Mouse (Mus musculus) CD8-positive naive resting alpha-beta T cell, adult 57 days (primary cell): ENCODE measurements around the gene Kat2a. TPM values are rescaled to one million over a fixed set of nuclear protein-coding genes. Genes with fewer than 3 reads are reported as not detected.

Source experiments
- total RNA-seq: library from RNA; stranded (reverse); gene quantifications from one replicate; pipeline ENCODE4 v1.2.4, GENCODE M21; 2023

Gene Kat2a
- 41.9 TPM for total RNA-seq

GRCm38 (mm10) chr11:100711783-100712615, at the start of gene Kat2a:
TSS of gene Kat2a (minus strand) at chr11:100712465.

DNA sequence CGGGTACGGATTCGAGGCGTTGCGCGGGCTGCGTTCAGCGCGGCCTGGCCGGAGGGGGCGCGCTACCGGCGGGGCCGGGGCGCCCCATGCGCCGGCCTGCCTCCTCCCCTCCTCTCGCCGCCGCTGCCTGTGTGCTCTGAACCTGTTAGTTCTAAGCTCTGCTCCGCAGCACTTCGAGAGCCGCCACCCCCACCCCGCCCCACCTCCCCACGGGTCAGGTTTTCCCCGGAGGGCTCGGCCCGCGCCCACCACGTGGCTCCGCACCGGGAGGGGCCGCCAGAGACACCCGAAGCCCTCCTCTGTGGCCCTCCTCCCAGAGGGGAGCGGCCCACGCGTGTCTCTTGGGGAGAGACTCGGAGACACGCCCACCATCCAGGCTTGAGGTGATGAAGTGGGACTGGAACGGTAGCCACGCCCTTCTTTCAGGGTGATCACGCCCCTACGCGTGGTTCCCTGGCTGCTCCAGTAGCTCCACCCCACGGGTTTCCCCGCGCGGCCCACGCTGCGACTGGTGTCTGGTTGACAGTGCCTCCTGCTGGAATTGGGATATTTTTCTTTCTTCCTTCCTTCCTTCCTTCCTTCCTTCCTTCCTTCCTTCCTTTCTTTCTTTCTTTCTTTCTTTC, 47.5 kb upstream of the Kat2a start, which contains the start of gene Kcnh4:
Gene Kcnh4, minus strand, starts transcription at position 332 of the 623 bp plus-strand sequence.

DNA sequence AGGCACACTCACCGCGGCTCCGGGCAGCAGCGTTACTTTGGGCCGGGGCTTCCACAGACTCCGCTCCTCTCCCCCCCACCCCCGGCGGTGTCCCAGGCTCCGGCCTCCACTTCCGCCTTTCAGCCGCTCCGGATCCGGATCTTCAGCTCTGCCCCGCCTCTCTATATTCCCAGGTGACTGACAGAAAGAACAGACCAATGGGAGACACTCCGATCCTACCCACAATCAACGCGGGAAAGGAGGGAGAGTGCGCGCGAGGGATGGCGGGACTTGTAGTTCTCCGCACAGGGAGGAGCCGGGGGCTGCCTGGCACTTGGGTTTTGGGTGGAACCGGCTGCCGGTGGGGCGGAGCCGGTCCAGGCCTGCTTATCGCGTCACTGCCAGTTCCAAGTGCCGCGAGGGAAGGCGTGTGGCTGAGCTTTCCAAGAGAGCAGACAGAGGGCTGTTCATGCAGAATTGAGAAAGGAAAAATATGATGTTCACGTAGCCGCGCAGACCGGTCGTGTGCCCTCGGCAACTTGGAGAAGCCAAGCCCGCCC, 25.9 kb upstream of the Kat2a start, which contains the start of gene Rab5c:
Gene Rab5c, minus strand, starts transcription at position 150 of the 539 bp plus-strand sequence.

DNA sequence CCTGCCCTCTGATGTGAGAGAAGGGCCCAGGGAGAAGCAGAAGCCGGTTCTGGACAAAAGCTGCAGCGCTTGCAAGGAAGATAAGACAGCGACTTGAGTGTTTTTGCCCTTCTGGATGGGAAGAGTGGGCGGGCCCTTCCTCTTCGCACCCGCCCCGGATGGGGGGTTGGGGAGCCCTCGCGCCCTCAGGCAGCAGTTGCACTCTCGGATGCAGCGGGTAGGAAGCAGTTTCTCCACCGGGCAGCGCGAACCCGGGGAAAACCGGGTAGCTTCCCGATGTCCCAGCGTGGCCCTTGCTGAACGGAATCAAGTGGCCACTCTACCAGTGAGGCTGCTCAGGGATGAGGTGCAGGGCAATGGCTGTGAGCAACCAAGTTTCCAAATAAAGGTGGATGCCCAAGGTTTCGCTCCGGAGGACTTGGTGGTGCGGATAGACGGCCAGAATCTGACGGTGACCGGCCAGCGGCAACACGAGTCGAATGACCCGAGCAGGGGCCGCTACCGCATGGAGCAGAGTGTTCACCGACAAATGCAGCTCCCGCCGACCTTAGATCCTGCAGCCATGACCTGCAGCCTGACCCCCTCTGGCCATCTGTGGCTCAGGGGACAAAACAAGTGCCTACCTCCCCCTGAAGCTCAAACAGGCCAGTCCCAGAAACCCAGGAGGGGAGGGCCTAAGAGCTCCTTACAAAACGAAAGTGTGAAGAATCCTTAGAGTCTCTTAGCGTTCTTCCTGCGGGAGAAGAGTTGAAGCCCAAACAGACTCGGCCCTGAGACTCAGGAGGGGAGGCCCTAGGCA, 1.7 kb upstream of the Kat2a start, which contains the start of gene Hspb9:
Gene Hspb9, plus strand, starts transcription at position 116 of the 799 bp plus-strand sequence.

DNA sequence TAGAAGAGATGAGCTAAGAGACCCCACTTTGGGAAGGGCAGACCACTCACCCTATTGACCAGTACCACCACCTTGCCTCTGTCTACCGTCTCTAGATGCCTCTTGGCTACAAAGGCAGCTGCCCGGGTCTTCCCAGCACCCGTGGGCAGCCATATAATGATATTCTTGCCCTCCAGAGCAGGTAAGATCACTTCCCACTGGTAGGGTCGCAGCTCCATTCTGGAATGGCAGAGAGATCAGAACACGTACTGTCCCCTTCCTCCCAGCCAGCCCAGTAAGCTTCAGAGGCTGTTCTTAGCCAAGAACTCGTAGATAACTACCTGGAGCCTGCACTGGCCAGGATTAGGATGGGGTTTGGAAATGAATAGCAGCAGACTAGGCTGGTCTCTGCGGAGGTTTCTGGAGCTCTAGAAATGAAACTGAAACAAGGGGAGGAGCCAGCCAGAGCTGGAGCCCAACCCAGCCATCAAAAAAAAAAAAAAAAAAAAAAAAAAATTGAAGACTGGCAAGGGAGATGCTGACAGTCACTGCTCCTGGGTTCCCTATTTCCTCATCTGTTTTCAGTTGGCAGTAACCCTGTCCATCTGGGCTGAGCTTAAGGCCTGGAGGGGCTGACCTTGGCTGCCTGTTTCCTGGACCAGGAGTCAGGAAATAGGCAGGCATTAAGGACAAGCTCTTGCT, 8.3 kb downstream of the Kat2a start, which contains the start of gene Dhx58:
Gene Dhx58, minus strand, starts transcription at position 421 of the 681 bp plus-strand sequence.

DNA sequence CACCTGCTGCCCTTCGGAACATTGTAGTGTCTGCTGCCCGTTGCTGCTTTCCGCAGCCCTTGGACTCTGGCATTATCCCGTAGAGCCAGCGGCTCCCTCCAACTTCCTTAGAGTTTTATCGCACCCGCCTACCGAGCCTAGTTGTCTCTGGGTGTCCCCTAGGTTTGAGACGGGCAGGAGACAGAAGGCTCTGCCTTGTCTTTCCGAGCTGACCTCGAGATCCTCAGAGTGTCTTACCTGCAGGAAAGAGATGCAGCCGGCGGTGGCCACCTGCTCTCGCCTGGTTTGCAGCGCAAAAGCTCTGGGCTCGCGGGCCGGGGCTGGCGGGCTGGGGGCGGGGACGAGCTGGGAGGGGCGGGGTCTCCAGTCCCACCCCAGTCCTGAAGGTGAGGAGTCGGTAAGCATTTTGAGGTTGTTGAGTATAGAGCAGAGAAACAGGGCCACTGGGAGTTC, 20.1 kb downstream of the Kat2a start, which contains the start of gene Zfp385c:
Gene Zfp385c, minus strand, starts transcription at position 292 of the 453 bp plus-strand sequence.

Other genes starting within 250 kb of the Kat2a start
- gene Klhl11, start 239.7 kb downstream of the Kat2a start, total RNA-seq: 19.3 TPM
- 136 TPM for gene Acly, start 184.5 kb downstream of the Kat2a start, total RNA-seq
- gene Ttc25, start 166.9 kb downstream of the Kat2a start, total RNA-seq: not detected
- gene Cnp, start 137.6 kb downstream of the Kat2a start, total RNA-seq: 133 TPM
- gene Nkiras2, start 93.2 kb downstream of the Kat2a start, total RNA-seq: 14.1 TPM
- 388 TPM for gene Dnajc7, start 92.3 kb downstream of the Kat2a start, total RNA-seq
- gene Zfp385c, start 20.0 kb downstream of the Kat2a start, total RNA-seq: not detected
- 10.6 TPM for gene Dhx58, start 8.2 kb downstream of the Kat2a start, total RNA-seq
- gene Hspb9, start 1.4 kb upstream of the Kat2a start, total RNA-seq: not detected
- 121 TPM for gene Rab5c, start 25.8 kb upstream of the Kat2a start, total RNA-seq
- 0.58 TPM for gene Kcnh4, start 47.5 kb upstream of the Kat2a start, total RNA-seq
- not detected for gene Hcrt, start 50.5 kb upstream of the Kat2a start, total RNA-seq
- 7.3 TPM for gene Ghdc, start 58.5 kb upstream of the Kat2a start, total RNA-seq
- gene Stat5b, start 138.3 kb upstream of the Kat2a start, total RNA-seq: 133 TPM
- gene Stat5a, start 146.9 kb upstream of the Kat2a start, total RNA-seq: 81.4 TPM
- gene Stat3, start 227.1 kb upstream of the Kat2a start, total RNA-seq: 216 TPM